Mouse (Mus musculus) G1E (cell line): ENCODE measurements around the gene Ly86. TPM values are rescaled to one million over a fixed set of nuclear protein-coding genes. Genes with fewer than 3 reads are reported as not detected.

Experiments
- ATAC-seq: 2 replicates; pipeline ENCODE4 v1.8.0; 2016; ENCODE audit warnings: mild to moderate bottlenecking; ENCODE audit not compliant: insufficient number of reproducible peaks, poor library complexity, low FRiP score, severe bottlenecking; ENCODE audit errors: extremely low read depth
- DNase-seq: peaks from one replicate; pipeline ENCODE4 v3.0.0; 2012; ENCODE audit warnings: low spot score
- H3K27me3 ChIP-seq: 2 replicates; pipeline ENCODE4 v1.6.1; 2012; ENCODE audit warnings: mild to moderate bottlenecking, low read length, inconsistent platforms; ENCODE audit not compliant: insufficient read depth
- H3K36me3 ChIP-seq: replicated peaks from 2 replicates; pipeline ENCODE3; 2012; ENCODE audit warnings: mild to moderate bottlenecking, inconsistent platforms
- H3K4me1 ChIP-seq: 2 replicates; pipeline ENCODE4 v1.6.1; 2012; ENCODE audit warnings: low read depth, low read length, inconsistent platforms, mixed read lengths; ENCODE audit not compliant: insufficient read depth
- H3K4me3 ChIP-seq: 2 replicates; pipeline ENCODE4 v1.5.1; 2012; ENCODE audit warnings: low read depth, mild to moderate bottlenecking, inconsistent platforms, low read length, moderate library complexity, mixed read lengths
- H3K9me3 ChIP-seq: replicated peaks from 2 replicates; pipeline ENCODE4 v1.6.1; 2012; ENCODE audit warnings: inconsistent platforms
- CTCF ChIP-seq: IDR thresholded peaks from 2 replicates; pipeline ENCODE4 v1.5.1; 2012; ENCODE audit warnings: low read depth, low read length, inconsistent platforms, mixed read lengths
- GATA1 ChIP-seq: IDR thresholded peaks from 2 replicates; pipeline ENCODE4 v1.6.1; 2012; ENCODE audit warnings: borderline replicate concordance, low read length, inconsistent platforms, mixed read lengths
- GATA2 ChIP-seq: IDR thresholded peaks from 2 replicates; pipeline ENCODE4 v1.6.1; 2012; ENCODE audit warnings: low read depth, low read length, inconsistent platforms, borderline replicate concordance
- POLR2AphosphoS5 ChIP-seq: IDR thresholded peaks from 2 replicates; pipeline ENCODE4 v1.6.1; 2012; ENCODE audit warnings: low read depth, low read length, inconsistent platforms; ENCODE audit not compliant: insufficient replicate concordance
- TAL1 ChIP-seq: conservative IDR thresholded peaks from 2 replicates; pipeline ENCODE4 v1.6.1; 2012; ENCODE audit warnings: low read depth, low read length, inconsistent platforms, mixed read lengths
- polyA plus RNA-seq: library from polyadenylated mRNA; stranded (reverse); fragments of >175 nt; gene quantifications from 2 replicates; pipeline ENCODE4 v1.2.3, GENCODE M21; 2012
- total RNA-seq, 2 experiments: library from RNA; stranded (forward) in 1 of 2; stranded (reverse) in 1 of 2; fragments of 200-1000 nt in 1 of 2; fragments of >200 nt in 1 of 2; fragmentation: Nextera tagmentation in 1 of 2; gene quantifications; 2 replicates each; pipeline ENCODE4 v1.2.3; 2014 to 2017

Gene Ly86
- total and polyA plus RNA-seq, 3 experiments = 0.22 TPM; not detected in 2

- no peak for TF ChIP-seq CTCF
- no peak for TF ChIP-seq POLR2AphosphoS5
- TF ChIP-seq TAL1 = no peak
- no peak for TF ChIP-seq GATA1
- no peak overlapping the region for H3K4me3 ChIP-seq
- peaks cover 33% of the 10 kb centered on the region for H3K27me3 ChIP-seq
- H3K36me3 ChIP-seq = no peaks in the 10 kb centered on the region
- no peaks in the 10 kb centered on the region for H3K9me3 ChIP-seq
- ATAC-seq = no peak
- H3K4me1 ChIP-seq = no peaks in the 10 kb centered on the region
- DNase-seq = no peak
These were observed 120.7 kb downstream of the Ly86 start for GRCm38 (mm10) chr13:37465710-37466109.

- DNase-seq (no peak), ATAC-seq (no peak)
- TF ChIP-seq CTCF (no peak), GATA1 (no peak), POLR2AphosphoS5 (no peak), GATA2 (no peak), TAL1 (no peak)
These were observed 122.8 kb downstream of the Ly86 start for GRCm38 (mm10) chr13:37467795-37468194.

More at GRCm38 (mm10) chr13:37467795-37468194, 122.8 kb downstream of the Ly86 start:
- no peaks in the 10 kb centered on the region for H3K9me3 ChIP-seq
- peaks cover 35% of the 10 kb centered on the region for H3K27me3 ChIP-seq
- H3K36me3 ChIP-seq = no peaks in the 10 kb centered on the region
- no peaks in the 10 kb centered on the region for H3K4me1 ChIP-seq
- H3K4me3 ChIP-seq = no peak overlapping the region
